Mouse (Mus musculus): ENCODE data around the gene Zfyve21. TPM values are rescaled to one million over a fixed set of nuclear protein-coding genes. Genes with fewer than 3 reads are reported as not detected.

The Zfyve21 gene
- polyA plus RNA-seq, 1 experiment from 2014 or later: 89.3 TPM

DNA sequence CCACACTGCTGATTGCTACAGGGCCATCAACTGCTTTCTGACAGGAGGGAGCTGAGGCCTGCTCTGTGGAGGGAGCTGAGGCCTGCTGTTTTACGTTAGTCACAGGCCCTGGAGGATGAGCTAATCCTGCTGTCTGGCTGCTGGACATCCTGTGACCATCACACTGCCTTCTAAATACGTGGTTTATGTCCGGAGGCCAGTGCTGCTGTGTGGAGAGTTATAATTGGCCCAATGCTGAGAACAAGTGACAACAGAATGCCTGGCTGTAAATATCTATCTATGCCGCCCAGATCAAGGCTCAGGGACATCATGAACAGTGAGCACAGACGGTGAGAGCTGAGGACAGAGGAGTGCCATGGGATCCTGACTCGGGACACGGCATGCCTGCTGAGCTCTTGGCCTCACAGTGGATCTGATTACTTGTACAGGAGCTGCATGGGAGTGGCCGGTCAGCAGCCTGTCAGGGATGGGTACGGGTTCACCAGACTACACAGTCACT lies 34.4 kb downstream of the Zfyve21 start:
- Histone ChIP-seq H3K4me3 (ENCODE audit: control insufficient read depth in 1 of 2, insufficient read depth in 1 of 2, low read depth in 1 of 2, low read length in 2 of 2) (no peak overlapping the region), H3K4me2 (ENCODE audit: low read length) (no peak overlapping the region), H3K4me1 (ENCODE audit: control insufficient read depth in 2 of 2, insufficient read depth in 2 of 2, low read length in 2 of 2) (peaks cover 5 to 11% of the 10 kb centered on the region in 2 experiments; a peak in 3 of 4 replicates), H3K27ac (replicated peaks in 1 of 2; ENCODE audit: control insufficient read depth in 1 of 2, insufficient read depth in 1 of 2, low read depth in 2 of 2, low read length in 2 of 2) (peak overlapping the region; percentile 56 to 64), H3K36me3 (ENCODE audit: control insufficient read depth, insufficient read depth, low read length) (peaks cover 12% of the 10 kb centered on the region), H3K9me3 (ENCODE audit: control insufficient read depth, low read length) (no peaks in the 10 kb centered on the region), H3K9ac (ENCODE audit: low read length) (no peak overlapping the region), H3K27me3 (ENCODE audit: control insufficient read depth, insufficient read depth, low read length) (no peaks in the 10 kb centered on the region)
- 35% methylated on average over 9 of the region's 9 CpGs for WGBS
- peak; percentile 59; the same call in 1 of the 2 replicates for ATAC-seq (ENCODE audit: insufficient number of reproducible peaks, insufficient read depth, low FRiP score, low read depth)

DNA sequence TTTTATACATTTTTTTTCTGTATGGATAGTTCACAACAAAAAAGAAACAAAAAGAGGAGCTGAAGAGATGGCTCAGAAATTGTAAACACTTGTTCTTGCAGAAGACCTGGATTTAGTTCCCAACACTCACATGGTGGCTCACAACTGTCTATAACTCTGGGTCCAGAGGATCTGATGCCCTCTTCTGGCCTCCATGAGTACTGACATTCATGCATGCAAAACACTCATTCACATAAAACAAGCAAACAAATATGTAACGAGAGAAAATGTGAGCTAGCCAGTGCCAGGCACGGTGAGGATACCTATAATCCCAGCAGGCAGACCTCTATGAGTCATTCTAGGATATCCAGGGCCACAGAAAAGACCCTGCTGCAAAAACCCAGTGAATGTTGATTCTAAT lies 37.3 kb downstream of the Zfyve21 start:
- Histone ChIP-seq H3K27me3 (ENCODE audit: control insufficient read depth, insufficient read depth, low read length) (no peaks in the 10 kb centered on the region), H3K36me3 (ENCODE audit: control insufficient read depth, insufficient read depth, low read length) (peaks cover 8% of the 10 kb centered on the region; the same call in 1 of the 2 replicates), H3K9me3 (ENCODE audit: control insufficient read depth, low read length) (no peaks in the 10 kb centered on the region), H3K9ac (ENCODE audit: low read length) (no peak overlapping the region), H3K4me3 (ENCODE audit: control insufficient read depth in 1 of 2, insufficient read depth in 1 of 2, low read depth in 1 of 2, low read length in 2 of 2) (no peak overlapping the region), H3K4me1 (ENCODE audit: control insufficient read depth in 2 of 2, insufficient read depth in 2 of 2, low read length in 2 of 2) (peaks cover 5 to 11% of the 10 kb centered on the region in 2 experiments; a peak in 3 of 4 replicates), H3K27ac (replicated peaks in 1 of 2; ENCODE audit: control insufficient read depth in 1 of 2, insufficient read depth in 1 of 2, low read depth in 2 of 2, low read length in 2 of 2) (no peak overlapping the region), H3K4me2 (ENCODE audit: low read length) (no peak overlapping the region)
- WGBS: 66% methylated on average over 2 of the region's 2 CpGs
- ATAC-seq (ENCODE audit: insufficient number of reproducible peaks, insufficient read depth, low FRiP score, low read depth): no peak

DNA sequence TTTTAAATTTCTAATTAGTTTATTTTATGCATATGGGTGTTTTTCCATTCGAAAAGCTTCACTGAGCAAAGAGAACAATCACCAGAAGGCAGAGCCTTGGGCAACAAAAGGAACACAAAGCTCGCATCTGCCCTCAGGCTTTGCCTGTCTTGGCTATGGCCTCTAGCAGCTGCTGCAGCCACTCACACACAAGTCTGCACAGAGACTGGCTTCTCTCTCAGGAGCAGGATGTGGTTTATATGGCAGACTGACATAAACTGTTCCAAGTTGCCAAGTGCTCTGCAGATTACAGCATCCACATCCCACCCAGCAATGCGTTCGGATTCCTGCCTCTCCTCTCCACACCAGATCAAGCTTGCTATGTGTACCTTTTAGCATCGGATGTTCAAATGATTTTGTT lies 37.8 kb downstream of the Zfyve21 start:
- Histone ChIP-seq H3K27me3 (ENCODE audit: control insufficient read depth, insufficient read depth, low read length) (no peaks in the 10 kb centered on the region), H3K27ac (replicated peaks in 1 of 2; ENCODE audit: control insufficient read depth in 1 of 2, insufficient read depth in 1 of 2, low read depth in 2 of 2, low read length in 2 of 2) (no peak overlapping the region), H3K9ac (ENCODE audit: low read length) (no peak overlapping the region), H3K9me3 (ENCODE audit: control insufficient read depth, low read length) (no peaks in the 10 kb centered on the region), H3K4me3 (ENCODE audit: control insufficient read depth in 1 of 2, insufficient read depth in 1 of 2, low read depth in 1 of 2, low read length in 2 of 2) (no peak overlapping the region), H3K4me1 (ENCODE audit: control insufficient read depth in 2 of 2, insufficient read depth in 2 of 2, low read length in 2 of 2) (peaks cover 5 to 11% of the 10 kb centered on the region in 2 experiments; a peak in 3 of 4 replicates), H3K4me2 (ENCODE audit: low read length) (no peak overlapping the region), H3K36me3 (ENCODE audit: control insufficient read depth, insufficient read depth, low read length) (peaks cover 11% of the 10 kb centered on the region)
- no peak for ATAC-seq (ENCODE audit: insufficient number of reproducible peaks, insufficient read depth, low FRiP score, low read depth)
- 78% methylated on average over 5 of the region's 5 CpGs for WGBS

DNA sequence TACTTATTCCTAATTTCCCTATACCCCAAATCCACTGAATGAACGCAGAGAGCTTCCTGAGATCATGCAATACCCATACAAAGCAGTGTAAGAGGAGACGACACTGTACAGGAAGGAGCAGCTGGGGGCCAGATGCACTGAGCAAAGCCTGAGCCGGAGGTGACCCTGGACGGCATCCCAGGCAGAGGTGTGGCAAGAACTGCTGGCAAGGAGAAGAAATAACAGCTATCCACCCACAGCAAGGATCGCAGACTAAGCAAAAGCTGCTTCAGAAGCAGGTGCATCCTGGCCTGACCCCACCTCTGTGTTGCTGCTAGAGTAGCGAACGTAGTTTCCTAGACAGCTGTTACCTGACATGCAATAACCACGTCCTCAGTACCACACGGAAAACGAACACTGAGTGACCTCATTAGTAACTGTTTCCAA lies 39.1 kb downstream of the Zfyve21 start:
- peaks cover 5 to 10% of the 10 kb centered on the region in 2 experiments; a peak in 3 of 4 replicates for H3K4me1 ChIP-seq (ENCODE audit: control insufficient read depth in 2 of 2, insufficient read depth in 2 of 2, low read length in 2 of 2)
- no peak overlapping the region for H3K27ac ChIP-seq (replicated peaks in 1 of 2; ENCODE audit: control insufficient read depth in 1 of 2, insufficient read depth in 1 of 2, low read depth in 2 of 2, low read length in 2 of 2)
- no peaks in the 10 kb centered on the region for H3K9me3 ChIP-seq (ENCODE audit: control insufficient read depth, low read length)
- ATAC-seq (ENCODE audit: insufficient number of reproducible peaks, insufficient read depth, low FRiP score, low read depth): no peak
- no peak overlapping the region for H3K9ac ChIP-seq (ENCODE audit: low read length)
- no peak overlapping the region for H3K4me2 ChIP-seq (ENCODE audit: low read length)
- peaks cover 21% of the 10 kb centered on the region for H3K36me3 ChIP-seq (ENCODE audit: control insufficient read depth, insufficient read depth, low read length)
- no peak overlapping the region for H3K4me3 ChIP-seq (ENCODE audit: control insufficient read depth in 1 of 2, insufficient read depth in 1 of 2, low read depth in 1 of 2, low read length in 2 of 2)
- H3K27me3 ChIP-seq (ENCODE audit: control insufficient read depth, insufficient read depth, low read length): no peaks in the 10 kb centered on the region
- 52% methylated on average over 10 of the region's 10 CpGs for WGBS

DNA sequence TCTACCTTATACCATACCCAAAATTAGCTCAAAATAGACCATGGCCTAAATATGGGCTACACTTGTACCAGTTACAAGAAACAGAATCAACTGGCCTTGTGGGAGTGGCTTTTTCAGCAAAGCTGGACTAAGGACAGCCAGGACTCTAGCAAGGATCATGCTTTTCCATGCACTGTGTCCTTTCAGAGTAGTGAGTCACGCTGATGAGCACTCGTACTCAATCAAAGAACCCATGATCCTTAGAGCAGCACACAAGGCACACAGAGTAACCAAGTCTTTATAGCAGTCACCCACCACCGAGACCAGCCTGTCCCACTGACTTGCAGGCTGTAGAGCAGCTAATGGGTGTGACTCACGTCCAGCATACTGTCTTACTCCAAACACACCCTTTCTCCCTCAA lies 39.6 kb downstream of the Zfyve21 start:
- H3K9ac ChIP-seq (ENCODE audit: low read length): no peak overlapping the region
- 58% methylated on average over 4 of the region's 4 CpGs for WGBS
- peaks cover under 1 to 5% of the 10 kb centered on the region in 2 experiments; a peak in 2 of 4 replicates for H3K4me1 ChIP-seq (ENCODE audit: control insufficient read depth in 2 of 2, insufficient read depth in 2 of 2, low read length in 2 of 2)
- H3K27me3 ChIP-seq (ENCODE audit: control insufficient read depth, insufficient read depth, low read length): no peaks in the 10 kb centered on the region
- H3K4me3 ChIP-seq (ENCODE audit: control insufficient read depth in 1 of 2, insufficient read depth in 1 of 2, low read depth in 1 of 2, low read length in 2 of 2): no peak overlapping the region
- peaks cover 25% of the 10 kb centered on the region for H3K36me3 ChIP-seq (ENCODE audit: control insufficient read depth, insufficient read depth, low read length)
- H3K4me2 ChIP-seq (ENCODE audit: low read length): no peak overlapping the region
- ATAC-seq (ENCODE audit: insufficient number of reproducible peaks, insufficient read depth, low FRiP score, low read depth): no peak
- H3K27ac ChIP-seq (replicated peaks in 1 of 2; ENCODE audit: control insufficient read depth in 1 of 2, insufficient read depth in 1 of 2, low read depth in 2 of 2, low read length in 2 of 2): no peak overlapping the region
- H3K9me3 ChIP-seq (ENCODE audit: control insufficient read depth, low read length): no peaks in the 10 kb centered on the region

DNA sequence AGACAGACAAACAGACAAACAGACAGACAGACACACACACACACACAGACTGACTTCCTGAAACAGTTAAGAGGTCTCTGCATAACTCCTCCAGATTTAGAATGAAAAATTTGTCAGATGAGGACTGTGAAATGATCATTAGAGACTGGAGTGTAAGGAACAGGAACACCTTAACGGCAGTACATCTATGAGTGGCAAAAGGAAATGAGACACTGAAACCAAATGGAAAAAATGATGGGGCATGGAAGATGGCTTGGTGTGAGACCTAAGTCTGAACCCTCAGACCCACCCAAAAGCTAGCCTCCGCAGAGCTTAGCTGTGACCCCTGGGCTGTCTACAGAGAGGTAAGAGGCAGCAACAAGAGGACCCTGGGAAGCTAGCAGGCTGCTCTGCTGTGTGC lies 41.5 kb downstream of the Zfyve21 start:
- no peaks in the 10 kb centered on the region for H3K9me3 ChIP-seq (ENCODE audit: control insufficient read depth, low read length)
- no peak overlapping the region for H3K4me2 ChIP-seq (ENCODE audit: low read length)
- no peak for ATAC-seq (ENCODE audit: insufficient number of reproducible peaks, insufficient read depth, low FRiP score, low read depth)
- peaks cover 28% of the 10 kb centered on the region for H3K36me3 ChIP-seq (ENCODE audit: control insufficient read depth, insufficient read depth, low read length)
- H3K4me3 ChIP-seq (ENCODE audit: control insufficient read depth in 1 of 2, insufficient read depth in 1 of 2, low read depth in 1 of 2, low read length in 2 of 2): no peak overlapping the region
- no peak overlapping the region for H3K9ac ChIP-seq (ENCODE audit: low read length)
- no peak overlapping the region for H3K27ac ChIP-seq (replicated peaks in 1 of 2; ENCODE audit: control insufficient read depth in 1 of 2, insufficient read depth in 1 of 2, low read depth in 2 of 2, low read length in 2 of 2)
- WGBS: 79% methylated on average over 2 of the region's 2 CpGs
- H3K4me1 ChIP-seq (ENCODE audit: control insufficient read depth in 2 of 2, insufficient read depth in 2 of 2, low read length in 2 of 2): peaks cover 0 to 4% of the 10 kb centered on the region in 2 experiments; a peak in 1 of 4 replicates
- H3K27me3 ChIP-seq (ENCODE audit: control insufficient read depth, insufficient read depth, low read length): no peaks in the 10 kb centered on the region

DNA sequence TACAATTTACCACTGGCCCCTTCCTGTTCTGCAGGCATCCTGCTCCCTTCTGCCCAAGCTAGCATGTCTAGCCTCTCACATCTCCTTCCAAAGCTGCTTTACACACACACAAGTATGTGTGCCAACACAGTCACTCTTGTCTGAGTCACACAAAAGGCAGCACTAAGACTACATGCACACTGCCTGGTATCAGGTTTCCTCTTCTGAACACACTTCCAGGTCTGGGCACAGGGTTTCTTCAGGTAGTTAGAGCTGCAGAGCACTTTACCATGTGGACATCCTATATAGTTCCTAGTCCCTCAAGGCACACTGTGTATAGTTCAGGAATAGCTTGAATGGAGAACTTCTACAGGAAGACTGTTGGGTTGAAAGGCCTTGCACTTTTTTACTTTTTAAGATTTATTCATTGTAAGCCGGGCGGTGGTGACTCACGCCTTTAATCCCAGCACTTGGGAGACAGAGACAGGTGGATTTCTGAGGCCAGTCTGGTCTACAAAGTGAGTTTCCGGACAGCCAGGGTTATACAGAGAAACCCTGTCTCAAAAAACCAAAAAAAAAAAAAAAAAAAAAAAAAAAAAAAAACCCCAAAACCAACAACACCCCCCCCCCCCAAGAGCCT lies 50.3 kb downstream of the Zfyve21 start:
- peaks cover 52% of the 10 kb centered on the region for H3K36me3 ChIP-seq (ENCODE audit: control insufficient read depth, insufficient read depth, low read length)
- H3K4me3 ChIP-seq (ENCODE audit: control insufficient read depth in 1 of 2, insufficient read depth in 1 of 2, low read depth in 1 of 2, low read length in 2 of 2): no peak overlapping the region
- 87% methylated on average over 4 of the region's 4 CpGs for WGBS
- ATAC-seq (ENCODE audit: insufficient number of reproducible peaks, insufficient read depth, low FRiP score, low read depth): no peak
- no peak overlapping the region for H3K4me2 ChIP-seq (ENCODE audit: low read length)
- H3K9ac ChIP-seq (ENCODE audit: low read length): no peak overlapping the region
- no peaks in the 10 kb centered on the region for H3K9me3 ChIP-seq (ENCODE audit: control insufficient read depth, low read length)
- no peaks in the 10 kb centered on the region for H3K27me3 ChIP-seq (ENCODE audit: control insufficient read depth, insufficient read depth, low read length)
- H3K27ac ChIP-seq (replicated peaks in 1 of 2; ENCODE audit: control insufficient read depth in 1 of 2, insufficient read depth in 1 of 2, low read depth in 2 of 2, low read length in 2 of 2): no peak overlapping the region
- no peaks in the 10 kb centered on the region for H3K4me1 ChIP-seq (ENCODE audit: control insufficient read depth in 2 of 2, insufficient read depth in 2 of 2, low read length in 2 of 2)

DNA sequence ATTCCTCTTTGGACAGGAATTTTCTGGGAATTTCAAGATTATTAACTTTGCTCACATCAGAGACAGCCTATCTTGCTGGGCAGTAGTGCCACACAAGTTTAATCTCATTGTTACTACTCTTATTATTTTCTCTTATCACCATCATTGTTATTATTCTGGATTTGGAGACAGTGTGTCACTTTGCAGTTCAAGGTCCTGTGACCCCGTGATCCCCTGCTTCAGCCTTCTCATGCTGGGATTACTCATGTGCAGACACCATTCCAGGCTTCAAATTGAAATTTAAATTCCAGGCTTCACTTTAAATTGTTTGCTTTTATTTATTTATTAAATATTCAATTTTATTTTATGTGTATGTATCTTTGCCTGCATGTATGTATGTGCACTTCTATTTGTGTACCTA lies 55.8 kb downstream of the Zfyve21 start:
- peaks cover 55% of the 10 kb centered on the region for H3K36me3 ChIP-seq (ENCODE audit: control insufficient read depth, insufficient read depth, low read length)
- no peaks in the 10 kb centered on the region for H3K4me1 ChIP-seq (ENCODE audit: control insufficient read depth in 2 of 2, insufficient read depth in 2 of 2, low read length in 2 of 2)
- H3K9me3 ChIP-seq (ENCODE audit: control insufficient read depth, low read length): no peaks in the 10 kb centered on the region
- WGBS: 81% methylated on average over 1 of the region's 1 CpGs
- no peak overlapping the region for H3K4me2 ChIP-seq (ENCODE audit: low read length)
- H3K9ac ChIP-seq (ENCODE audit: low read length): no peak overlapping the region
- H3K27me3 ChIP-seq (ENCODE audit: control insufficient read depth, insufficient read depth, low read length): no peaks in the 10 kb centered on the region
- H3K4me3 ChIP-seq (ENCODE audit: control insufficient read depth in 1 of 2, insufficient read depth in 1 of 2, low read depth in 1 of 2, low read length in 2 of 2): no peak overlapping the region
- no peak overlapping the region for H3K27ac ChIP-seq (replicated peaks in 1 of 2; ENCODE audit: control insufficient read depth in 1 of 2, insufficient read depth in 1 of 2, low read depth in 2 of 2, low read length in 2 of 2)
- no peak for ATAC-seq (ENCODE audit: insufficient number of reproducible peaks, insufficient read depth, low FRiP score, low read depth)

Measured in heart, embryonic 14.5 days (tissue).